Mouse (Mus musculus) forelimb bud, embryonic 11.5 days (tissue): ENCODE data around the gene Fsip1.
"Not testable (repeated sequence)": the region's sequence is repeated elsewhere in the genome, so short reads cannot be mapped to it uniquely, and the experiment has no call there.

Experiments
- DNase-seq: peaks from one replicate; pipeline ENCODE4 v3.0.0-alpha.2; 2012; ENCODE audit warnings: low read depth, low spot score

The Fsip1 gene

GRCm38 (mm10) chr2:118174558-118175383 is 82.0 kb downstream of the Fsip1 start:
- no peak for DNase-seq

GRCm38 (mm10) chr2:118168225-118168624 is 88.5 kb downstream of the Fsip1 start:
- no peak for DNase-seq

GRCm38 (mm10) chr2:118167731-118168130 is 89.0 kb downstream of the Fsip1 start:
- DNase-seq: no peak

GRCm38 (mm10) chr2:118165691-118166090 is 91.1 kb downstream of the Fsip1 start:
- DNase-seq: no peak

- no peak for DNase-seq
Measured at GRCm38 (mm10) chr2:118164137-118164536, 92.6 kb downstream of the Fsip1 start.

- peak; percentile 55 for DNase-seq
Measured at GRCm38 (mm10) chr2:118162486-118162885, 94.3 kb downstream of the Fsip1 start.

GRCm38 (mm10) chr2:118160991-118161390 is 95.8 kb downstream of the Fsip1 start:
- no peak for DNase-seq

- DNase-seq: peak; percentile 45
Measured at GRCm38 (mm10) chr2:118160547-118160946, 96.2 kb downstream of the Fsip1 start.

GRCm38 (mm10) chr2:118159126-118159525 is 97.6 kb downstream of the Fsip1 start:
- DNase-seq: peak; percentile 38

- DNase-seq: no peak
Measured at GRCm38 (mm10) chr2:118158095-118158494, 98.7 kb downstream of the Fsip1 start.

- DNase-seq: no peak
Measured at GRCm38 (mm10) chr2:118149855-118150563, 106.8 kb downstream of the Fsip1 start.

GRCm38 (mm10) chr2:118148321-118149142 is 108.2 kb downstream of the Fsip1 start:
- no peak for DNase-seq

- DNase-seq: not testable (repeated sequence)
Measured at GRCm38 (mm10) chr2:118147749-118148148, 109.0 kb downstream of the Fsip1 start.

GRCm38 (mm10) chr2:118141651-118142050 is 115.1 kb downstream of the Fsip1 start:
- DNase-seq: no peak

- DNase-seq: no peak
Measured at GRCm38 (mm10) chr2:118139261-118139660, 117.5 kb downstream of the Fsip1 start.

- no peak for DNase-seq
Measured at GRCm38 (mm10) chr2:118137776-118138175, 119.0 kb downstream of the Fsip1 start.

GRCm38 (mm10) chr2:118137071-118137470 is 119.7 kb downstream of the Fsip1 start:
- DNase-seq: no peak

GRCm38 (mm10) chr2:118128313-118128712 is 128.5 kb downstream of the Fsip1 start:
- DNase-seq: no peak

GRCm38 (mm10) chr2:118127516-118128288 is 129.1 kb downstream of the Fsip1 start:
- DNase-seq: no peak

GRCm38 (mm10) chr2:118125943-118126470 is 130.8 kb downstream of the Fsip1 start:
- no peak for DNase-seq
